Mouse (Mus musculus) spleen, postnatal 36 days (tissue): ENCODE data around the gene Med15.
"Not testable (repeated sequence)": the region's sequence is repeated elsewhere in the genome, so short reads cannot be mapped to it uniquely, and the experiment has no call there.

Experiments used
- DNase-seq, 2 experiments: peaks; one replicate each; pipeline ENCODE4 v3.0.0; 2022; ENCODE audit warnings: low spot score in 2 of 2, mixed read lengths in 1 of 2

The Med15 gene

GRCm38 (mm10) chr16:17732841-17733340, at the start of gene Med15:
Gene Med15, minus strand, starts transcription at chr16:17732891.
- DNase-seq = no peak

- DNase-seq = no peak
Observed at GRCm38 (mm10) chr16:17779692-17780091, 47.0 kb upstream of the Med15 start.

GRCm38 (mm10) chr16:17778223-17778622, 45.5 kb upstream of the Med15 start:
- no peak for DNase-seq

DNA sequence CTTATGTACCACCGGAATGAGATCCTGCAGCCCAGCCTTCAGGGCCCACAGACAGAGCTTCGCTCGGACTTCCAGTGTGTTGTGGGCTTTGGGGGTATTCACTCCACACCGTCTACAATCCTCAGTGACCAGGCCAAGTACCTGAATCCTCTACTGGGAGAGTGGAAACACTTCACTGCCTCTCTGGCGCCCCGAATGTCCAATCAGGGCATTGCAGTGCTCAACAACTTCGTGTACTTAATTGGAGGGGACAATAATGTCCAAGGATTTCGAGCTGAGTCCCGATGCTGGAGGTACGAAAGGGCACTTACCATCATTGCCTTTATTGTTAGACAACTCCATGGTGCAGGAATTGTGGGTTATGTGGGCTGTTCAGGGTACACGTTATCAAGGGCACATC, 44.1 kb upstream of the Med15 start:
- no peak for DNase-seq

DNA sequence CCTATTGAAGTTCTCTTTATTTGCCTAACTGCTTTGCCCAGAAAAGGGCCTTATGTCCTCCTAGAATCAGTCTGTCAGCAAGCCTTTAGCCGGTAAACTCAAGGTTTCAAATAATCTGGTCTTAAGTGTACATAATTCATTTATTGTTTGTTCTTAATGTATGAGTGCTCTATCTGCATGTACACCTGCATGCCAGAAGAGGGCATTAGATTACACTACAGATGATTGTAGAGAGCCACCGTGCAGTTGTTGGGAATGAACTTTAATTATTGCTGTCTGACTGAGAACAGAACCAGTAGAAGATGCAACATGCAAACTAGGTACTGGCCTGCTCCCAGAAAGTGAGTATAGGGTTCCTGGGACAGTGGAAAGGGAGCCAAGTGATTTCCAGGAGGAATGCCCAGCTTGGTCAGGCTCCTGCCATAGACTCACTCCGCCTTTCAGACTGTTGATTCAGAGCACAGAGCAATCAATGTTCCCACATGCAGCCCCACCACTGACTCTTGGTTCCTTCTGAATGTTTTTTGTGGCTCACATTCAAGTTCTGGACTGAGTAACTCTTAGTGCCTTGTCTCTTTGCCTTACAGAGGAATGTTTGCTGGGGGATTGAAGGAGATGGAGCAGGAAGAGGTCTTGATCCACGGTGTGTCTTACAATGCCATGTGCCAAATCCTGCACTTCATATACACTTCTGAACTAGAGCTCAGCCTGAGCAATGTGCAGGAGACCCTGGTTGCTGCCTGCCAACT, 38.6 kb upstream of the Med15 start:
- no peak for DNase-seq

GRCm38 (mm10) chr16:17768834-17769233, 36.1 kb upstream of the Med15 start:
- DNase-seq = no peak

DNA sequence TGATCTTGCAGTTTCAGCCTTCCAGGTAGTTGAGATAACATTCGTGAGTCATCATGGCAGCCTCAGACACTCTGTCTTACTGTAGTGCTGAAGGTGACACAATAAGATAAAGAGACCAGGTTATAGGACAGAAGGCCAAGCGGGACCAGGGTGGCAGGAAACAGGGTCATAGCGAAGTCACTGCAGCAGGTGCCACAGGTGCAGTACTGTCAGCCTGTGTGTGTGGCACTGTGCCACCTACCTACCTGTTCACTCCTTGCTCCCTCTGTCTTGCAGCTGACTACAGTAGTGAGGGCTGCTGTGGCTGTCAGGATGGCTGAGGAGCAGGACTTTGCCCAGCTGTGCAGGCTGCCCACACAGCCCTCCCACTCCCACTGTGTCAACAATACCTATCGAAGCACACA, 31.4 kb upstream of the Med15 start:
- DNase-seq = no peak

DNA sequence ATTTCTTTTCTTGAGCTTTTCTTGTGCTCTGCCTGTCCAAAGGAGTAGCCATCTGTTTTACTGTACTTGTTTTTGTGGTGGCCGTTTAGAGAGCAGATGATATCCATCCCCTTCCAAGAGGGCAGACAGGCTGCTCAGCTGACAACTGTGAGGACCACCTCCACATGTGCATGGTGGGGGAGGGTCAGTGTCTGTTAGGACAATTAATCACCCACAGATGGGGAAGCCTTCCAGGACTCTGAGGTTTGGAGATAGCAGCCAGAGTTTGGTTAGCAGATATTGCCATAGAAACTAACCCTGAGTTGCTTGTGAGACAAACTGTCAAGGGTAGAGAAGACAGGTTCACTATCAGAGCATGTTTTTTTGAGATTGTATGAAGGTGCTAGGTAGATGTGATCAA, 28.4 kb upstream of the Med15 start:
- no peak for DNase-seq

DNA sequence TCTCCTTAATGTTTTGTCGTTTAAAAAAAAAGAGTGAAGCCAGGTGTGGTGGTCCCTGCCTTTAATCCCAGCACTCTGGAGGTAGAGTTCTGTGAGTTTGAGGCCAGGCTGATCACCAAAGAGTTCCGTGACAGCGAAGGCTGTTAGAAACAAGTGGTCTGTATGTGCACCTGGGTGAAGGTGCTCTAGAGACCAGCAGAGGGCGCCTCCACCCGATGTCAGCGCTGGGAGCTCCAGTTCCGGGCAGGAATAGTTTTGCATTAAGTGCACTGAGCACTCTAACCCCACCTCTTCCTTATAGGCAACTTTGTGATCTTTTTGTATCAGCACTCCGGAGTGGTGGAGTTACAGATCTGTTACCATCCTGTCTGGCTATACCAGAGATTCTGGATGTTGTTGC, 28.0 kb upstream of the Med15 start:
- peak; percentile 14 to 22 for DNase-seq

GRCm38 (mm10) chr16:17759813-17760321, 27.2 kb upstream of the Med15 start:
- DNase-seq = peak; percentile 4 to 14

DNA sequence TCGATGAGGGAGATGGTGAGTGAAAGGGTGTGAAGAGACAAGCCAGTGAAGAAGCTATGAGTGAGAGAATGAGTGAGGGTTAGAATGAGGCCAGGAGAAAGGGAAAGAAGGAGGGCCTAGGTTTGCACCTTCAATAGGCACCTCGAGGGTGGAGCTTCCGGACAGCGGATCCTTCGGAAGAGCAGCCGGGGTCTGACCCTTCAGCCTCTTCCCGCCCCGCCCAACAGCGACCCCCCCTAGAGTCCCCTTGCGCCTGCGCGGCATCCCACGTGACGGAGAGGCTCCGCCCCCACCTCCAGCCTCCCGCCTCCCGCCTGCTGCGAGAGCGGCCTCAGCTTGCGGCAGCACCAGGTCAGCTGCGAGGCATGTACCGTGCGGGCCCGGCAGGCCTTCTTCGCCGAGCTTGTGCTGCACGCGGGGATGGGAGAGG, 26.7 kb upstream of the Med15 start, which contains the start of gene Klhl22:
Klhl22 (plus strand) TSS at position 275 of the 430 bp plus-strand sequence.
- DNase-seq = peak; percentile 89

GRCm38 (mm10) chr16:17758902-17759301, 26.2 kb upstream of the Med15 start:
- no peak for DNase-seq

DNA sequence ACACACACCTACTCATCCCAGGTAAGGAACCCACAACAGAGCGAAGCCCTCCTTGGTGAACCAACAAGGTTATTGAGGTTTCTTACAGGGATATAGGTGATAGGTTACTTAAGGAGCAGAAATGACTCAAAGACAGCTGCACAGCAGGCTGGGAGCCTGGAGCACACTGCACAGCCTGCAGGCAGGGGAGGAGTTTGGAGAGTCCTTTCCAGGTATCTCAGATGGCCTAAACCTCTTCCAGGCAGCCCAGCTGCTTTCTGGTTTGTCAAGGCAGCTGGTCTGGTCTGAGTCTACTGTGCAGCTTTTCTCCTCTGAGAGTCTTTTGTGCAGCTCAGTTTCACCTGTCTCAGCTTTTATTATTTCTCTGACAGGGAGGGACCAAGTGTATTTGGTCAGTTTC, 25.1 kb upstream of the Med15 start:
- DNase-seq = no peak

DNA sequence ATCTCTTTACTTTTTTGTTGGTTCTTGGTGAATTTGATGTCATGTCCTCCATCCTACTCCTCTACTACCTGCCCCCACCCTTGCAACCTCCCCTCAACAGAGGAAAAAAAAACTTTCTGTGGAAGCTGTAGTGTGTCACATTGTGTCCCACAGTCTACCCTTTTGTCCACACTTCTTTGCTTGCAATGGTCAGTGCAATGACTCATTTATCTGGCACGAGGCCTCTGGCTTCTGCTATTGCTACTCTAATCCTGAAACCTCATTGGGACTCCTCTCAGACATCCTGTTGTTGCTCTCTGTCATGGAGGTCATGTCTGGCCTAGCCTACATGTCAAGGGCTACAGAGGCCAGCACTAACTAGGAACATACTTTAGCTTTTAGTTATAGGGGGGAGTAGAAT, 21.0 kb upstream of the Med15 start:
- no peak for DNase-seq

- DNase-seq = no peak
Observed at GRCm38 (mm10) chr16:17753001-17753400, 20.3 kb upstream of the Med15 start.

DNA sequence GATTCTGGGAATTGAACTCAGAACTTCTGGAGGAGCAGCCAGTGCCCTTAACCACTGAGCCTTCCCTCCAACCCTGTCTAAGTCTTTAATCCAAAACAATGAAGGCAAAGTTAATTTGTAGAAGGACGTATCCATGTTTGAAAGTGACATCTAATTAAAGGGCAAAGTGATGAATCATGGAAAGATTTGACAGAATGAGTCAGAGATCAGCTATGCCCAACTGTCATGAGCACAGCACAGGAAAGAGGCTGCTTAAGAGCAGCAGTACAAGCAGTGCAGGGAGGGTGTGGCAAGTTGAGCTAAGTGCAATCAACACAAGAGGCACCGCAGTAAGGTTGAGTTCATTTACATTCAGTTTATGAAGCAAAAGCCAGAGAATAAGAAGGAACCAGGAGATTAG, 12.4 kb upstream of the Med15 start:
- DNase-seq = no peak

- DNase-seq = no peak
Observed at GRCm38 (mm10) chr16:17744536-17744935, 11.8 kb upstream of the Med15 start.

- DNase-seq = no peak
Observed at GRCm38 (mm10) chr16:17743279-17743678, 10.6 kb upstream of the Med15 start.

DNA sequence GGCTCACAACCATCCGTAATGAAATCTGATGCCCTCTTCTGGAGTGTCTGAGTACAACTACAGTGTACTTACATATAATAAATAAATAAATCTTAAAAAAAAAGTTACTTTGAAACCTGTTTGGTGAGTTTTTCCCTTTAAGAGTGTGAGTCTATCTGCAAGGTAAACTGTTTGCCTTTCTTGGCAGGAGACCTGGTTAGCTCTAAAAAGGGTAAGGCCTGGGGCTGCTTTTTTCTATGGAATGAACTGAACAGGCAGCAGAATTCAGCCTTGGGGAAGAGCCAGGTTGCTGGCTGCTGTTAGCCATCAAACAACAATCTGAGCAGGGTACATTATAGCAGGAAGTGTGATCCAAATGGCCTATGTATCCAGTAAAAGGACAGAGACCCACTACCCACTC, 10.1 kb upstream of the Med15 start:
- DNase-seq = no peak

DNA sequence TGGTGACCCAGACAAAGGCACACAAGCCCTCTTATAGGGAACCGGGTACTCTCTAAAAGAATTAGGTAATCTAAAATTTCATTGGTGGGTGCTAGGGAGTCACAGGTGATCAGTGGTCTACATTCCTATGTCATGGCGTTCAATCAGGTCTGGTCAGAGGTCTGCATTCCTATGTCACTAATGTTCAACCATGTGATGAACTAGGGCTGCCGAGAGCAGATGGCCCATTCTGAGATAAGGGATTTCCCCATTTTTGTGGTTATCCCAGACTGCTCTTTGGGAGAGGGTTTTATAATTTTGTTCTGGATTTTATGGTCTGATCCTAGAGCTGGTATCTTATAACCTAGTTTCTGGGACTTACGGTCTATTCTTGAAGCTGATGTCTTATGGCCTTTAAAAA, 7.4 kb upstream of the Med15 start:
- no peak for DNase-seq

GRCm38 (mm10) chr16:17736156-17736555, 3.5 kb upstream of the Med15 start:
- no peak for DNase-seq

- DNase-seq = not testable (repeated sequence)
Observed at GRCm38 (mm10) chr16:17734872-17735271, 2.2 kb upstream of the Med15 start.

- no peak for DNase-seq
Observed at GRCm38 (mm10) chr16:17733646-17734045, 955 bp upstream of the Med15 start.
